Mouse (Mus musculus) frontal cortex, postnatal 14 days (tissue): ENCODE data around the gene Frmd4b.
"Not testable (repeated sequence)": the region's sequence is repeated elsewhere in the genome, so short reads cannot be mapped to it uniquely, and the experiment has no call there.

Experiments
- DNase-seq, 2 experiments: peaks; one replicate each; pipeline ENCODE4 v3.0.0; 2022; ENCODE audit warnings: low spot score in 2 of 2

Frmd4b gene

DNA sequence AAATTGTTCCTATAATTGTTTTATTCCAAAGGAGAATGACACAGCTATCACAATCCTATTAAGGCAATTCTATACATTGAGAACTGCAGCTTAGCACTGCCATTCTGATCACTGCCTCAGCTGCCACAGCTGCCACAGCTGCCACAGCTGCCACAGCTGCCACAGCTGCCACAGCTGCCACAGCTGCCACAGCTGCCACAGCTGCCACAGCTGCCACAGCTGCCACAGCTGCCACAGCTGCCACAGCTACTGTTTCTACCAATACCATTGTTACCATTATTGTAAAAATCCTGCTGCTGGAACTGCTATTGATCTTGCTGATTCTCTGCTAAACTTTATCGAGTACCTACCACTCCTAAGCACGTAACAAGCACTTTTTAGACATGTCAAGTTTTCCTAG is 357.4 kb downstream of the Frmd4b start:
- not testable (repeated sequence) for DNase-seq

DNA sequence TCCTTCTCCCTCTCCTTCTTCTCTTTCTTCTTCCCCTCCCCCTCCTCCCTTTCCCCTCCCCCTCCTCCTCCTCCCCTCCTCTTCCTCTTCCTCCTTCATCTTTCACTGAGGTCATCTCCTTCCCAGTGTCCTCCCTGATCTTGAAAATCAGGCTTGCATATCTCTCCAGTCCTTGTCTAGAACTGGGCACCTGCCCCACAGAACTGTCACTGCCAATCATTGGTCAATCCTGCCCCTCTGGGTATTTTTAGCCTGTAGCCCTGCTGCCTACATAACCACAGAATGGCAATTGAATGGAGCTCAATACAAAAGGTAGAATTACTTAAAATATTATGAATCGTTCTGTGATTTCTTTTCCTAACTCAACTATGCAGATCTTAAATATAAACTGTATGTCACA is 358.9 kb downstream of the Frmd4b start:
- no peak for DNase-seq

DNA sequence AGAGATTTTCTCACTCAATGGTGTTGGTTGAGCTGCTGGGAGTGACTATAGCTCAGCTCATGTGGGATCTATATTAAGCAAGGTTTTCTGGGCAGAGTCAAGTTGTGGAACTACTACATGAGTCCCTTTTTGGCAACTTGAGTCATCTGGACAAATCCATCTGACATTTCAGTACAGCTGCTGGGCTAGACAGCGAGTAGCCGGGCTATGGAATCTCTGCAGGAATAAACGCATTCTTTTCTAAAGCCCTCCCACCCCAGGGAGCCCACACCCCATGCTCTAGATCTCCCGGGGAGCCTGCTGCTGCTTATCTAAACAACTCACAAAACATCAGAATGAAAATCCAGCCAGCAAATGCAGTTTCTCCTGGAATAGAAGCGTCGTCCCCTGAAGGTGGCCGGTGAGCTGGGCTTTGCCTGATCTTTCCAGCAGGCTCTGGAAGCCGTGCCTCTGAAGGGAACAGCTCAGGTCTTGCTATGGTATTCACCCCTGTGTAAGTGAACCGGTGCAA is 364.6 kb downstream of the Frmd4b start, which contains the start of gene Lmod3:
Gene Lmod3, minus strand, starts transcription at position 49 of the 511 bp plus-strand sequence.
- DNase-seq, result no peak

DNA sequence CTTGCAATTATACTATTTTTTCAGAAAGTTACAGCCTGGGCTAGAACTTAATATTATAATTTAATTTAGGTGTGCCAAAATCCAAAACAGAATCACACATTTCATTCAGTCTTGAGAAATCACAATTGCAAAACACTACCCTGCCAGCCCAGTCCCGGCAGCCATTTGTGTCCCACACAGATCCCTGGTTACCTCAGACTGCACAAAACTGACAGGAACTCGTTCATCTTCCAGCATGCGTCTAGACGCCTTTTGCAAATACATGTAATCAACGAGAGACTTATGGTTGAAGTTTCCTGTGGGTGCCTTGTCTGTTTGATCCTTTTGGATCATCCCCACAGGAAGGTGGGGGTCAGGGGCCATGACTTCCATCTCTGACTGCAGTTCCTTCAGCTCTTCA is 365.3 kb downstream of the Frmd4b start:
- no peak for DNase-seq

DNA sequence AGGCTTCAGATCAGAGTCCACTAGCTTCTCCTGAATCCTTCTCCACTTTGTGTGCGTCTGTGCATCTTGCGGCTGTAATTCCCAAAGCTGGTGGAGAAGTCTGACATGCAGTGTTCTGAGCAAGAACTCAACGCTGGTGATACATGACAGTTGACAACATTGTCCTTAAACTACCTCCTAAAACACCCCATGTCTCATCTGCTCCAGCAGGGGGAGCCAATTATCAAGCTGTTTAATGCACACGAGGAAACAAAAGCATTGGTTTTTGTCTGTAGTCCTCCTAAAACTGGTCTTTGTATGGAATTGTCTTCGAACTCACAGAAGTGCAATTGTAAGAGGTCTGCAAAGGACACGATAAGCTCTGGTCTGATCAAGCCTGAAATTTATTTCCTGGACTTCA is 366.4 kb downstream of the Frmd4b start:
- peak; percentile 20 to 55 for DNase-seq

DNA sequence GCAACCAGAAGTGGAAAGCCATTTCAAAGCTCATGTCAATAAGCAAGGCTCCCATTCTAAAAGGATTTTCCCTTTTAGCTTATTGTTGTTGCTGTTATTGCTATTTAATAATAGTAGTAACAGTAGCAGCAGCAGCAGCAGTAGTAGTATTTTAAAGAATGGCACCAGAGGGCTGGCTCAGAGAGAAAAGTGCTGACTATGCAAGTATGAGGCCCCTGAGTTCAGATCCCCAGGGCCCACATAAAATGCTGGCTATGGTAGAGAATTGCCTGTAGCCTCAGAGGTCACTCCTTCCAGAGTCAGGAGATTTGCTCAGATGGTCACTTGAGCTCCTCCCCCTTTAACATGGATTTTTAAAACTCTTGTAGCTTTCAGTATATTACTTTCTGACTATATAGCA is 372.1 kb downstream of the Frmd4b start:
- DNase-seq, result no peak

DNA sequence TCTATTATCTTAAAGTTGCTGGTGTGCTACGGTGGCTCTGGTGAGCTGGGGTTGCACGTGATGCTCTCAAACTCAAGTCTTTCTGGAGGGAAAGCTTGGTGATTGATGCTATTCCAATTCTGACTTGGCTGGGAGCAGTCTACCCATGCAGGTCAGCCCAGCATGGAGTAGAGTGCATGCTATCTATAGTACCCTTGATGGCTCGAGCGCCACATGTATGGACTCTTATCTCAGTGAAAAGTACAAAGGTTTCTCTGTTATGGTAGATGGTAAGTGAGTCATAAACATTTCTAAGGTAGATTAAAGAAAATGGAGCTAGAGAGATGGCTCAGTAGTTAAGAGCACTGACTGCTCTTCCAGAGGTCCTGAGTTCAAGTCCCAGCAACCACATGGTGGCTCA is 374.8 kb downstream of the Frmd4b start:
- DNase-seq, result no peak

DNA sequence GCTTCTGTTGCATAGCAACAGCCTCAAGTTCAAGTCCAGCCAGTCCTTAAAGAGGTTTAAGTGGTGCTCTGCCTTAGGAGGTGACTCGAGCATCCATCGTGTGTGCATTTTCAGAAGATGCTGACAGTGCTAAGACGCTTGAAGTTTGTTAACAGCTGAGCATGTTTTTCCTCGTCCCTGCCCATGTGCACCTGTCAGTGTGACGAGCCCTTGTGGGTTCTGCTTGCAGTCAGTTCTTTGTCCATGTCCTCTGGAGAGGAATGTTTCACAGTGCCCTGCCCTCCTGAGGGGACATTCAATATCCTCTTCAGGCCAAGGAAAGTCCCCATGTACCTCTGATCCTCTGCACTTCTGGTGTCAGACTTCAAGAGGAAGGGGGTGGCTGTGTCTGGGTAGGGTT is 377.2 kb downstream of the Frmd4b start:
- DNase-seq, result no peak

DNA sequence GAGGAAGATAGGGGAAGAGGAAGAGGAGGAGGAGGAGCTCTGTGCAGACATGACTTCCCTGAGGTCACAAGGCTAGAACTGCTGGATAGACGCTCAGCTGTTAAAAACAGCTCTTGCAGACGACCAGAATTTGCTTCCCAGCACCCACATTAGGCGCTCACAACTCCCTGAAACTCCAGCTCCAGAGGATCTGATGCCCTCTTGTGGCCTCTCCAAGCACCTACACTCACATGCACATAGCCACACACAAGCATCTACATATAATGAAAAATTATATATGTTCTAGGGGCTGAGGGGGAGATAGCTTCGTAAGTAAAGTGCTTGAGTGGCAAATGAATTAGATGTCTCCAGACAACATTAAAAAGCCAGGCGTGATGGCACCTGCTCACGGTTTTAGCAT is 378.0 kb downstream of the Frmd4b start:
- DNase-seq, result no peak
